Mouse (Mus musculus): ENCODE data around the gene Bola3.

DNA sequence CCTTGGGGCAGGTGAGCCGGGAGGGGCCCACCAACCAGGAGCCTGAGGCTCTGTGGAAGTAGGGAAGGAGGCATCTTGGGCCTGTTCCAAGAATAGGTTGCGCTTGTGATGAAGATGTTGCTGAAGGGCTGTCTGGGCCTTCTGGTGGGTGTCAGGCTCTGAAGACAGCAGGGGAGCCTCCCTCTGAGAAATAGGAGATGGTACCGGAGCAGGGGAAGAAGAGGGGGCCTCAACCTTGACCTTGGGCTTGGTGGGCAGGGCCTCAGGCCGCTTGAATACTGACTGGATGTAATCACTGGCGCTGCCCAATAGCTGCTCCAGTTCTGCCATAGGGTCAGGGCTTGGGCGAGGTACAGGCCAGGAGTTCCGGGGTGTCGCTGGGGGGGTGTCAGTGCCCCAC is 54.5 kb downstream of the Bola3 start:
- TF ChIP-seq CTCF (conservative IDR thresholded peaks at IDR 0.05; ENCODE audit: low read length) (no peak), POU5F1 (IDR thresholded peaks at IDR 0.05; ENCODE audit: borderline replicate concordance, low read length) (no peak)

Measured in E14TG2a.4 (cell line).